Mouse (Mus musculus) neural tube, embryonic 10.5 days (tissue): ENCODE measurements at regions not wholly inside any gene's neighbourhood (a gene's known extent, or its start where the extent isn't known, plus 50 kb on each side); places are given as distances from the start of the nearest gene placed in this dataset.

ENCODE experiments used
- DNase-seq: peaks from one replicate; pipeline ENCODE4 v3.0.0-alpha.2; 2017; ENCODE audit warnings: low spot score; ENCODE audit errors: extremely low spot score

- DNase-seq = no peak
Measured at GRCm38 (mm10) chr5:41206462-41206861, 501.5 kb downstream of the Rab28 start.

GRCm38 (mm10) chr5:41204417-41204816, 503.5 kb downstream of the Rab28 start:
- no peak for DNase-seq

GRCm38 (mm10) chr5:41187193-41187592, 520.8 kb downstream of the Rab28 start:
- DNase-seq = no peak

DNA sequence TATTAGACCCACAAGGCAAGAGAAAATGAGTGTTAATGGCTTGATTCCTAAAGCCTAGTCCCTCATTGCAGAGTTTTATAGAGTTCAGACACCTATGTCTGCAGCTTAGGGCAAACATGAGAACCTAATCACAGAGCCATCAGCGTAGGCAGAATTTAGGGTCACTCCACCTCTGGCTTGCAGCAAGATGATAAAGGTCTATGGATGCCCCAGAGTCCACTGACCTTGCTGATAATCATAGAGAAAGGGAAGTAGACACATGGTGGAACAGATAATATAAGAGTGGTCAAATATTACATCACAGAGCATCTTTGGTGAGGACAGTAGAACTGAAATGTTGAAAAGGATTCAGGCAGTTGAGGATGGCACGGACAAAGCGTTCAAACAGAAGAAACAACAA, 530.7 kb downstream of the Rab28 start:
- DNase-seq = no peak

DNA sequence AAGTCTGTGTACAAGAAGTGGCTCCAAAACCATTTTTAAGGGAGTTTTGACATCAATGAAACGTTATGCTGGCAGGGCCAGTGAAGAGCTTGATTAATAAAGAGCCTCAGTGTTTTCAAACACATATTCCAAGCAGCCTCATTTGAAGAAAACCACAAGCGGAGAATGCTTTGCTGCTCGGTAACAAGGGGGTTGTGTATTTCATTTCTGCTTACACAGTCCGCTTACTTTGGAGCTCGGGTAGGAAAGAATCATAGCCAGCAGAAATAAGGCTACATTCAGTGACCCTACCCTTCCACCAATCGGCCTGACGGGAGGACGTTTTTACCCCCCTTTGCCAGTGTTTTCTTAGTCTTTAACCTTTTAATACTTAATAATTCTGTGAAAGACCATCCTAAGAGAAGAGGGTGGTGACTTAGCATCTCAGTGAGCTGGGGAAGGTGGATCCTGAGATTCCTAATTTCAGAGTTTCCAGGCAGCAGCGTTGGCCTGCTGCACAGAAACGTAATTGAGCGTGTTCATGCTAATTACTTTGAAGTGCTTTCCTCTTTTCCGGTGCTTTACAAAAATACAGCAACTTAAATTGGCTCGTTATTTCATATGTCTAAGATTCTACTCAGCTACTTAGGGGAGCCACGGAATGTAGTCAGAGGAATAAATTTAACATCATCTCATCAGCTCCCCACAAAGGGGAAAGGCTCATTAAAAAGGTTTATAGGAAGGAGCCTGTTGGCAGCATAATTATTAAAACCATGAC, 541.9 kb downstream of the Rab28 start:
- no peak for DNase-seq

DNA sequence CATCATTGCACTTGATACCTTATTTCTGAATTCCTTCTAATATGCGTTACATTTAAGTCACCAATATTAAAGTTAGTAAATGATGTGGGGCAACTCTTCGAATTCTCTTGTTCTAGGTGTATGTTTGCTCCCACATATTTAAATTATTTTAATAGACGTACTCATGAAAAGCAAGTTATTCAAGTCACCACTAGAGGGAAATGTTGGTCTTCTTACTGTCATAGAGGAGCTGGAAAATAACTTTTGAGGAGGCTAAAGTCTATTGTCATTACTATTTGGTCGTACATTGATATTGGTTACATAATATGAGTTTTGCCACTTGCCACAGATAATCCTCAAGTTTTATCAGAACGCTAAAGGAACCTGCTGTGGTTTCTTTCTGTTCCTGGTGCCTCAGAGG, 582.9 kb downstream of the Rab28 start:
- DNase-seq = no peak

- DNase-seq = peak; percentile 24
Measured at GRCm38 (mm10) chr5:41117658-41118057, 590.3 kb downstream of the Rab28 start.

DNA sequence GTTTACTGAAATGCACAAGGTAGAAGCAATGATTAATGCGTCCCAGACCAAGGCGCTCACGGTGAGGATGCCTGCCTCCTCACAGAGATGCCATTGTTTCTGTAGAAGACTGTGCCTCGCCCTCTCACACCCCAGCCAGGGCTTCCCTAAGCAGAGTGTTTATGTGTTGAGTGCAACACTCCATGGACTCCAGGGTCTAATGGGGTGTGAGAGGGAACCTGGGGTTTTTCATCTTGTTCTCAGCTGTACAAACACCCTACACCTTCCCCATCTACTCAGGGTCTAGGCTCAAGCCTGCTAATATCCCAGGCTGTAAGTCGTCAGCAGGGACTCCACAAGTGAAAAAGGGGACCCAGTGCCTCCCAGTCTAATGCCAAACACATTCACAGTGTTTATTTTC, 620.2 kb downstream of the Rab28 start:
- DNase-seq = no peak

GRCm38 (mm10) chr5:41076412-41076811, 631.5 kb downstream of the Rab28 start:
- no peak for DNase-seq

GRCm38 (mm10) chr5:41061646-41062045, 646.3 kb downstream of the Rab28 start:
- DNase-seq = no peak

GRCm38 (mm10) chr5:41061222-41061621, 646.7 kb downstream of the Rab28 start:
- DNase-seq = no peak

- no peak for DNase-seq
Measured at GRCm38 (mm10) chr5:41058015-41058414, 649.9 kb downstream of the Rab28 start.

DNA sequence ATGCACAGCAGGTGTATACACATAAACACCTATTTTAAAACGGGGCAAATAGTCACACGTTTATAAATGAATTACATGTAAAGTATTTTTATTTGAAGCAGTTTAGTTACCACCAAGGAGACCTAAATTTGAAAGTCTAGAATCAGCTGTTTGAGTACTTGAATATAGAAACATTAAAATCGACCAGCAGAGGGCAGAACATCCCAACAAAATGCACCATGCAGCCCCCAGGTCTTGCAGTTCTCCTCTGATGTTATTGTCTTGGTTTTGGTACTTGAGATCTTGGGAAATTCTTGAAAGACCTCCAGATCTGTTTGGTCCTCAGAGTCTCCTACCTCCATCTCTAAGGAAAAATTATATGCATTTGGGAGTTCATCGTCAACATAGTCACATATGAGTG, 656.0 kb downstream of the Rab28 start:
- DNase-seq = no peak

DNA sequence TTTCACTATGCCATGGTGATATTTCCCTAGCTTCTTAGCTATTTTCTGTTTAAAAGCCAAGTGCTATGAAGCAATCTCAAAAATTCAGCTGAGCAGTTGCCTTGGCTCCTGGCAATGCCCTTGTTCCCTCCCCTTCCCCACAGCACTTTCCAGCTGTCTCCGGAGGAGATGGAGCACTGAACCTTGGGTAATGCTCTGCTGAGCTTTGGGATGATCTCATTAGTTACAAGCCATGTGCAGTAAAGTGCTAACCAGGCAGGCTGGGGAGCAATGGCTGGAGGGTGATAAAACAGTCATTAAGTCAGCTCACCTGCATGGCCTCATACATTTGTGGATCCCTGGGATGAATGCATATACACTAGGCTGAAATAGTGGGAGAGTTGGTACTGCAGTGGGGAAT, 659.4 kb downstream of the Rab28 start:
- no peak for DNase-seq

DNA sequence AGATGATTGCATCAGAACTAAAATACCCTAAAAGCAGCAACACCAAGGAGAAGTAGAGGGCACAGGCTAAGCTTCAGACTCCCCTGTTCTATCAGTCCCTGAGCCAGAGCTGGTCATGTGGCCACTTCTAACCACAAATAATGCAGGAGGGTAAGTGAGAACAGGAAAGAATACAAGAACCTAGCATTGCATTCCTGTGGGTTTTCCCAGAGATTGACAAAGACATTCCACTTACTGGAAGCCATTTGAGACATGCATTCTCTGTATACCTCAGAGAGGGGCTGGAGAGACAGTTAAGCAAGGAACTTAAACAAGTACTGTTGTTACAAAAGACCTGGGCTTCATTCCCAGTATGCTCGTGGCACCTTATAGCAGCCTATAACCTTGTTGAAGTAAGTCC, 662.7 kb downstream of the Rab28 start:
- DNase-seq = no peak

DNA sequence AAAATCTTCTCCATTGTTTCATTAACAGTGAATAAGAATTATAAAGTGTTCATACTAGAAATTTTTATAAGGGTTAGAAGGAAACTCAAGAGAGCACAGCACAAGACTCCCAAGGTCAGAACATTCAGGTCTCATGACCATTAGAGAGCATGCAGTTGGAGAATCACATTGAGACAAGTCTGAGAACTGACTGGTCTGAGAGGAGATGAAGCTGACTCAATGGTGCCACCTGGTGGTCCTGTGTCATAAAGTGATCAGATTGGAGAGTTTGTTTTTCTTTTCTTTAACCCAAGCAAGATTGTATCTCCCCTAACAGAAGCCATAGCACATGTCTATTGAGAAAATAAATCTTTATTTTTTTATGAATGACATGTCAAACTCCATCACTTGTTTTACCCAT, 663.5 kb downstream of the Rab28 start:
- peak; percentile 68 for DNase-seq

GRCm38 (mm10) chr5:41038790-41039189, 669.2 kb downstream of the Rab28 start:
- DNase-seq = no peak

DNA sequence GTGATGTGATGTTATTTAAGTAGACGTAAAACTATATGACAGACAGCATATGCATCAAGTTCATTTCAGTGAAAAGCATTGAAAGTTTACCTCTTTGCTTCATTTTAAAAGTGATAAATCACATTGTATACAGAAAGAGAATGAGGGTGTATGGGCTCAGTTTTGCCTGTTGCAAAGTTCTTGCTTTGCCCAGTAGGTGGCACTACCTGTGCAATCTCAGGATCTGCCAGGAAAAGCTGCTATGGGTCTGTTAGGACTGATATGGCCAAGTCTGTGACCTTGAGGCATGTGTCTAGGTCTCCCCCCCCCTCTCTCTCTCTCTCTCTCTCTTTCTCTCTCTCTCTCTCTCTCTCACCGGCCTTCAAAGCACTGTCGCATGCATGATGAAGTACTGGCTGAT, 701.3 kb downstream of the Rab28 start:
- no peak for DNase-seq

DNA sequence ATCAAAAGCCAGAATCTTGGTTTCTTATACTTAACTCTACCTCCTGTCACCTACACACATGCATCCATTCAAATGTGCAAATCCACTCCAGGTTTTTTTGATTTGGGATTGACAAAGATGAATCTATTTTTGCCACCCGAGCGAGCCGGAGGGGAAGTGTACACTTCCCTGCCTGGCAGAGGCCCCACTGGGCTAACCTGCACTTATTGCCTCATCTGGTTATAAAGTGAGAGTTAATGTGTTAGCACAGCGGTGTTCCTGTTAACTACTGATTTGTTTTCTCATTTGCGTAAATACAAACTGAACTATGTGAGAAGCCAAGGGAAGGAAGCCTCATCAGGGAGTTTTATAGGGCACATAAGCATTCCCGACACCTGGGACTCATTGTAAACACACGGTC, 721.4 kb downstream of the Rab28 start:
- DNase-seq = no peak

GRCm38 (mm10) chr5:40974892-40975291, 733.1 kb downstream of the Rab28 start:
- DNase-seq = no peak

DNA sequence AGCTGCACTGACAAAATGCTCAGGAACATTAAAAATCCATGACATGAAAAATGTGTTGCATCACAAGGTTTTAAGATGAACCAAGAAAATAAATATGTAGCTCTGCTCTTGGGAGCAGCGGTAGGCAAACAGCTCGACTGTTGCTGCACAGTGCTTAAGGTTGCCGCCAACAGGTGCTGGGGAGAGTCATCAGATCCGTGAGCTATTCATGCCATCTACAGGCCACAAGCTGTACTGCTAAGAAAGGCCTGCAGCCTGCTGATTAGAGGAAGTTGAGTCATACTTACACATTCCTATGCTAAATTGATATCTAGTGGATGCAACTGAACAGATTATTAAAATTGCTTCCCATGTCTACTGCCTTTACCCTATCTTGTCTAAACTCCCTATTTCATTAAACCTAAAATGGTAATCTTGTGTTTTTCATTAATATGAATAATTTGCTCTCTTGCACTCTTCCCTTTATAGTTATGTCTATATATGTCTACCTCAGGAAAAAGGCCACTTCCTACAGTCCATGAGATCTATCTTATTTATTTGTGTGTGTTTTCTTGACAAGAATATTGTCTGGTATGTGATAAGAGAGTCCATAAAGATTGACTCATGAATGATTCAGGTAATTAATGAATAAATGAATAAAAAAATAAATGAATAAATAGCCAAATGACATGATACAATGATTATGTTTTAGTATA, 754.9 kb downstream of the Rab28 start:
- DNase-seq = peak; percentile 29

DNA sequence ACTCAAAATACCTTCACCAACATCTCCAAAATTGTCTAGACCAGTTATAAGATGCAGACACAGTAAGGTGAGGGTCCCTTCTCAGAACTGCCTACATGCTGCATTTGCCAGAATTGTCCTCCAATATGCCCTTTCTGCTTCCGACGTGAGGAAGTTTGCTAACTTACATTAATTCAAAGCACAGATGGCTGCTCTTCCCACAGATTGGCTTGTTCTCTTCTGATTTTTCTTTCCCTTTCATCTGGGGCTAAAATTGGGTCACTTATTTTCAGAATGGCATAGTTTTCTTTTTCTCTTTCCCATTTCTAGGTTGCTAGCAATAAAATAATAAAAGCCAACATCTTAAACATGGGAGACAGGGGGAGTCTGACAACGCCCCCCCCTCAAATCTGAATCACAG, 778.8 kb downstream of the Rab28 start:
- no peak for DNase-seq

DNA sequence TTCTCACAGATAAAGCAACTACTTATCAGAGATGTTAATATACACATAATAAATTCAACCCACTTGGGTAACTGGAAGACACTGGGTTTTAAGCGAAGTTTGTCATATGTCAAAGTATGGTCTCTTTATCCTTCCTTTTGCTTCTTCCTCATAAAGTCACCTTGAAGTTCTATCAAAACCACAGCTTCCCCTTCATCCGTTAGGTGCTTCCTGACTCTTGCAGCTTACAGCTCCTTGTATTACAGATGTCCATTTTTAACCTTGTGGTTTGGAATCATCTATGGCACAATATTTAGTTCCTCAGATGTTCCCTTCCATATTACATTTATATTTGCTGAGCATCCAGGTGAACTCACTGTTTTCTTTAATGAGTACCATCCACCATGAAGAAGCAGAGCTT, 787.0 kb downstream of the Rab28 start:
- no peak for DNase-seq
